Mouse (Mus musculus): ENCODE data around the gene Tmem203. TPM values are rescaled to one million over a fixed set of nuclear protein-coding genes. Genes with fewer than 3 reads are reported as not detected.
A peak's percentile ranks its signal among the peaks of the same experiment; 100 is the strongest.

Gene Tmem203
- 20.6 and 23.6 TPM in 2 replicates for polyA plus RNA-seq (2016; fragmentation: Nextera tagmentation; extraction: Ambion mirVana)

DNA sequence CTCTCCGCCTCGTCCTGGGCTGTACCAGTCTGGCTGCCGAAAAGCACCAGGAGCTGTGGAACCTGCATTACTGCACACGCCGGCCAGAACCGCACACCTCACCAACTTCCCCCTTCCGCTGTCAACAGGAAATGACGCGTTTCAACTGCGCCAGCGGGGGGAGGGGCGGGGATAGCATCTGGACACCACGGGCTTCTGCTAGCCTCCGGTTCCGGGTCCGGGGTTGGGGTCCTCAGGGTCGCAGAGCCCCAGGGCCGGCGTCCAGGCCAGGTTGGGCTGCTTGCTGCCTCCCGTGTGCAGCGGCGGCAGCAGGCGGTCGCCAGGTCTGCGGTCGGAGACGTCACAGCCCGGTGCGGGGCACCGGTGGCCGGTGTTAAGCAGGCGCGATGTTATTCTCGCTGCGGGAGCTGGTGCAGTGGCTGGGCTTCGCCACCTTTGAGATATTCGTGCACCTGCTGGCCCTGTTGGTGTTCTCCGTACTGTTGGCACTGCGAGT lies at the start of gene Tmem203:
TSS of gene Tmem203 (plus strand) at position 156 of the 496 bp plus-strand sequence.
- Histone ChIP-seq H3K4me3 (peak within 1 kb of the TSS; percentile 99), H3K9me3 (no peaks in the 10 kb centered on the region), H3K4me1 (peaks cover 17% of the 10 kb centered on the region), H3K9ac (replicated peaks) (peak within 1 kb of the TSS; percentile 87), H3K36me3 (peaks cover 20% of the 10 kb centered on the region), H3K27me3 (no peaks in the 10 kb centered on the region), H3K27ac (replicated peaks) (peak within 1 kb of the TSS; percentile 75), H3K4me2 (replicated peaks) (peak within 1 kb of the TSS; percentile 98)
- WGBS = under 1% methylated on average over 39 of the region's 39 CpGs
- ATAC-seq (ENCODE audit: low FRiP score, low read depth) = peak; percentile 91

DNA sequence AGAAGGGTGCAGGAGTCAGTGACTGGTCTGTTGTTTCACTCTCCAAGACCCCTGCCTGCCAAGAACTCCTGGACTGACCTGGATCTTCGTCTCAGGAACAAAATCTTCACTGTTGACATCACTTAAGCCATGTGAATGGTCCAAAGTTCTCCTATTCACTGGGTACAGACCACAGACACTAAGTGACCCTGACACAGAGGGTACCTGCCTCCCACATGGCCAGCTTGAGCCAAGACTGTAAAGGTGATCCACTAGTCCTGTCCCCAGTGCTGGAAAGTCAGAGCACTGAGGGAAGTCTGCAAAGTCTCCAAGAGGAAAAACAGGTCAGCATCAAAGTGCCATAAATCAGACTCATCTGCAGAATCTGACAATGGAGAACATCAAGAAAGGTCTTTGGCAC lies 47.6 kb upstream of the Tmem203 start:
- H3K9me3 ChIP-seq = no peaks in the 10 kb centered on the region
- H3K4me3 ChIP-seq = no peak overlapping the region
- WGBS = 88% methylated on average over 1 of the region's 1 CpGs
- no peak for ATAC-seq (ENCODE audit: low FRiP score, low read depth)
- H3K36me3 ChIP-seq = peaks cover 58% of the 10 kb centered on the region
- no peak overlapping the region for H3K27ac ChIP-seq (replicated peaks)
- peaks cover 22% of the 10 kb centered on the region for H3K4me1 ChIP-seq
- H3K4me2 ChIP-seq (replicated peaks) = no peak overlapping the region
- H3K9ac ChIP-seq (replicated peaks) = no peak overlapping the region
- H3K27me3 ChIP-seq = no peaks in the 10 kb centered on the region

DNA sequence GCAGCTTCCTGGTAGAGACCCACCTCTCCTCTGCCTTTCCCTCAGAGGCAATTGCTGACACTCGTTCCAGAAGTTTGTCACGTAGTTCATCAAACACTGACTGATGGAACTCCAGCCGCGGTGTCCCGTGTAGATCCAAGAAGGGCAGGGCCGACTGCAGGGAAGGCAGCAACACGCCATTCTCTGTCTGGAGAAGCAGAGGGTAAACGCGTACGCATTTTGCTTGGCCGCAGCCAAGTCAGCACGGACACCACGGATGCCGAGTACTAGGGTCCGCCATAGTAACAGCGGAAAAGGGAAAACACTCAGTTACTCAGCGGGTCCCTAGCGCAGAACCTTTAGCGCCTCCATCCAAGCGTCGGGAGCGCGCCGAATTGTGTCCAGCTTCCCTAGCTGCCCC lies 44.6 kb upstream of the Tmem203 start:
- WGBS = under 1% methylated on average over 24 of the region's 24 CpGs

DNA sequence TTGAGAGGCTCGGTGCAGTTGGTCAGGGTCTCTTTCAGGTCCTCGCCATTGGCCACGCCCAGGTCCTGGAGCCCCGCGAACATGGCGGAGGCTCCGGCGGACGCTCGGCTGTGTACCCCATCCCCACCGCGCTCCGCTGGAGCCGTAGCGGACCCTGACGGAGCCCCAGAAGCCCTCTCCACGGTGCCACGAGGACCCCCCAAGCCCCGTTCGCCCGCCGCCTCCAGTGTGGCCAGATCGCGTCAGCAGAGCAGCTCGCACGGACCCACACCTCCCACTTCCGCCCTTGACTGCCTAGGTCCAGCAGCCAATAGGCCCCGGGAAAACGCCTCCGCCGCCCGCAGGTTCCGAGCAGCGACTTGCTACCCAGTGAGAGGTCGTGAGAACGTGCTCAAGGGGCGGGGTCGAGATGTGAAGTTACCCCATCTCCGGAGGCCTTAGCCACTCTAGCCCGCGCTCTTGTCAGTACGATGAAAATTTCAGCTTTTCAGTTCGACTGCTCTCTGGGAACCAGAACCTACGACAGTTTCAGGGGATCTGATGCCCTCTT lies 44.0 kb upstream of the Tmem203 start, which contains the start of gene Nelfb:
TSS of gene Nelfb (minus strand) at position 369 of the 550 bp plus-strand sequence.
- peak within 1 kb of the TSS; percentile 89 for H3K9ac ChIP-seq (replicated peaks)
- peak within 1 kb of the TSS; percentile 87 for H3K27ac ChIP-seq (replicated peaks)

More for the DNA sequence above, 44.6 kb upstream of the Tmem203 start:
- no peak; the same call in 1 of the 2 replicates for ATAC-seq (ENCODE audit: low FRiP score, low read depth)
- H3K4me3 ChIP-seq = peak overlapping the region; percentile 90
- peaks cover 27% of the 10 kb centered on the region for H3K36me3 ChIP-seq
- peak overlapping the region; percentile 87 for H3K27ac ChIP-seq (replicated peaks)
- peaks cover 22% of the 10 kb centered on the region for H3K4me1 ChIP-seq
- peaks cover 9% of the 10 kb centered on the region; the same call in 1 of the 2 replicates for H3K27me3 ChIP-seq
- H3K9ac ChIP-seq (replicated peaks) = peak overlapping the region; percentile 89
- H3K4me2 ChIP-seq (replicated peaks) = peak overlapping the region; percentile 96
- no peaks in the 10 kb centered on the region for H3K9me3 ChIP-seq

GRCm38 (mm10) chr2:25213266-25213865 lies 41.9 kb upstream of the Tmem203 start:
- Histone ChIP-seq H3K9me3 (no peaks in the 10 kb centered on the region), H3K27ac (replicated peaks) (no peak overlapping the region), H3K9ac (replicated peaks) (no peak overlapping the region), H3K4me1 (peaks cover 22% of the 10 kb centered on the region), H3K36me3 (peaks cover under 1% of the 10 kb centered on the region; the same call in 1 of the 2 replicates), H3K27me3 (peaks cover 15% of the 10 kb centered on the region), H3K4me3 (no peak overlapping the region), H3K4me2 (replicated peaks) (no peak overlapping the region)
- ATAC-seq (ENCODE audit: low FRiP score, low read depth) = no peak
- 63% methylated on average over 23 of the region's 23 CpGs for WGBS

More for the DNA sequence above, 44.0 kb upstream of the Tmem203 start, which contains the start of gene Nelfb:
- WGBS = under 1% methylated on average over 44 of the region's 44 CpGs
- peak within 1 kb of the TSS; percentile 96 for H3K4me2 ChIP-seq (replicated peaks)
- peaks cover 22% of the 10 kb centered on the region for H3K4me1 ChIP-seq
- H3K4me3 ChIP-seq = peak within 1 kb of the TSS; percentile 90
- peaks cover 13% of the 10 kb centered on the region for H3K27me3 ChIP-seq
- peaks cover 22% of the 10 kb centered on the region for H3K36me3 ChIP-seq
- no peaks in the 10 kb centered on the region for H3K9me3 ChIP-seq
- peak; percentile 94 for ATAC-seq (ENCODE audit: low FRiP score, low read depth)

DNA sequence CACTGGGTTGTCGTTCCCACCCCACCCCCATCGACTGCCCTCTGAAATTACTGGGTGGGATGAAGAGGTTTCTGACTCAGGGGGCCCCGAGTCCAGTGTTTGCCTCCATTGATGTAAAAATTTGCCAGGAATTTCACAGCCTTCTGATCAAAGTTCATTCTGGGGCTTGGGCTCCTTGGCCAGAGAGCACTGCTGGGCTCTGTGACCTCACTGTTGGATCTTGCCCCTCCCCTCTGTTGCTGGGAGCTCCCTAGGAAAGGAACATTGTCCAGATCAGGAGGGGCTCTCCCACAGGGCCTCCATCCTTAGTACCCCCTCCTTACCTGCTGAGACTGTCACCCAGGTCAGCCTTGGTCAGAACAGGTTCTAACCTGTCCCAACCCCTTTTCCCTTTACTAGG lies 40.8 kb upstream of the Tmem203 start, which contains the start of gene Stpg3:
TSS of gene Stpg3 (minus strand) at position 194 of the 400 bp plus-strand sequence.
- peaks cover 18% of the 10 kb centered on the region for H3K4me1 ChIP-seq
- H3K9me3 ChIP-seq = no peaks in the 10 kb centered on the region
- WGBS = 67% methylated on average over 3 of the region's 3 CpGs
- no peak for ATAC-seq (ENCODE audit: low FRiP score, low read depth)
- H3K27me3 ChIP-seq = peaks cover 15% of the 10 kb centered on the region
- no peak within 1 kb of the TSS for H3K9ac ChIP-seq (replicated peaks)
- H3K27ac ChIP-seq (replicated peaks) = no peak within 1 kb of the TSS
- H3K4me3 ChIP-seq = no peak within 1 kb of the TSS
- no peak within 1 kb of the TSS for H3K4me2 ChIP-seq (replicated peaks)
- no peaks in the 10 kb centered on the region for H3K36me3 ChIP-seq

DNA sequence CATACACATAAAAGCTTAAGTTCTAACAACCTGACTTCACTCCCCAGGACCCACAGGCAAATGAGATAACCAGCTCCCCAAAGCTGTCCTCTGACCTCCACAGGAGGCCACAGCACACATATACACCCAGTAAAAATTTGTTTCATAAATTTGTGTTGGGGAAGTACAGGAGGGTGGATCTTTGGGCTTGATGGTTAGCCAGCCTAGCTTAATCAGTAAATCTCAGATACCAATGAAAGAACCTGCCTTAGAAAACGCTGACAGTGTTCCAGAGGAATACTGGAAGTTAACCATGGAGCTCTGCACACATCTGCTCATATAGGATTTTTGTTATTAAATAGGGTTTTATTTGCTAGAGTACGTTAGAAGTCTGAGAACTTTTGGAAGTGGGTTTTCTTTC lies 37.6 kb upstream of the Tmem203 start:
- Histone ChIP-seq H3K9me3 (no peaks in the 10 kb centered on the region), H3K4me1 (no peaks in the 10 kb centered on the region; the same call in 1 of the 2 replicates), H3K4me2 (replicated peaks) (no peak overlapping the region), H3K36me3 (peaks cover 12% of the 10 kb centered on the region), H3K27ac (replicated peaks) (no peak overlapping the region), H3K27me3 (peaks cover 15% of the 10 kb centered on the region), H3K9ac (replicated peaks) (no peak overlapping the region), H3K4me3 (no peak overlapping the region)
- no peak for ATAC-seq (ENCODE audit: low FRiP score, low read depth)
- 64% methylated on average over 2 of the region's 2 CpGs for WGBS

DNA sequence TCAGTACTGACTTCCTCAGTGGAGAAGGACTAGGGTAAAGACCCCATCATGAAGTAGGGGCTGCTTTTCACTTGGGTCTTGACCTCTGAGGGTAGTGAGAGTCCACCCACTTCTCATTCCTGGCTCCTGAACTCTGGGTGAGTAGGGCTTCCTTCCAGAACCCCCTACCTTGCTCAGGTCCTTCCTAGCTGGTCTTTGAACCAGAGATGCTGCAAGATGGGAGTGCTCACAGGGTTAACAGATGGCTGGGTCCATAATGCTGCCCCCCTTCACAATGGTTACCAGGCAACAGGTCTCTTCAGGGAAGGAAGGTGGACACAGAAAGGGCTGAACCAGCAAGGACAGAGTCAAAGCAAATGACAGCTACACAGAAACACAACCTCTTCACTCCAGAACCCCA lies 36.8 kb upstream of the Tmem203 start, which contains the start of gene Fam166a:
TSS of gene Fam166a (plus strand) at position 301 of the 400 bp plus-strand sequence.
- no peaks in the 10 kb centered on the region for H3K9me3 ChIP-seq
- H3K9ac ChIP-seq (replicated peaks) = 0 out of 2 replicates have a peak within 1 kb of the TSS, but pooled peaks have one; percentile 20
- peaks cover 9% of the 10 kb centered on the region for H3K27me3 ChIP-seq
- no peak within 1 kb of the TSS for H3K4me3 ChIP-seq
- H3K36me3 ChIP-seq = peaks cover 12% of the 10 kb centered on the region
- no peak for ATAC-seq (ENCODE audit: low FRiP score, low read depth)
- H3K4me1 ChIP-seq = peaks cover 6% of the 10 kb centered on the region
- no peak within 1 kb of the TSS for H3K27ac ChIP-seq (replicated peaks)
- H3K4me2 ChIP-seq (replicated peaks) = no peak within 1 kb of the TSS

- no peak overlapping the region for H3K4me3 ChIP-seq
- H3K9ac ChIP-seq (replicated peaks) = no peak overlapping the region
- no peaks in the 10 kb centered on the region for H3K27me3 ChIP-seq
- ATAC-seq (ENCODE audit: low FRiP score, low read depth) = no peak
- H3K4me2 ChIP-seq (replicated peaks) = no peak overlapping the region
- H3K4me1 ChIP-seq = peaks cover 18% of the 10 kb centered on the region
- WGBS = 75% methylated on average over 5 of the region's 5 CpGs
- no peaks in the 10 kb centered on the region for H3K9me3 ChIP-seq
- H3K36me3 ChIP-seq = peaks cover 12% of the 10 kb centered on the region
- no peak overlapping the region for H3K27ac ChIP-seq (replicated peaks)
These were observed 33.9 kb upstream of the Tmem203 start for GRCm38 (mm10) chr2:25221331-25221772.

- peak overlapping the region; percentile 72 for H3K4me3 ChIP-seq
- WGBS = 2% methylated on average over 52 of the region's 53 CpGs
- peak; percentile 14 for ATAC-seq (ENCODE audit: low FRiP score, low read depth)
- no peaks in the 10 kb centered on the region for H3K27me3 ChIP-seq
- H3K4me2 ChIP-seq (replicated peaks) = peak overlapping the region; percentile 96
- H3K4me1 ChIP-seq = peaks cover 20% of the 10 kb centered on the region
- H3K9me3 ChIP-seq = no peaks in the 10 kb centered on the region
- H3K9ac ChIP-seq (replicated peaks) = peak overlapping the region; percentile 81
- peak overlapping the region; percentile 89 for H3K27ac ChIP-seq (replicated peaks)
- H3K36me3 ChIP-seq = peaks cover 12% of the 10 kb centered on the region
These were observed 31.4 kb upstream of the Tmem203 start for GRCm38 (mm10) chr2:25223681-25224491.

DNA sequence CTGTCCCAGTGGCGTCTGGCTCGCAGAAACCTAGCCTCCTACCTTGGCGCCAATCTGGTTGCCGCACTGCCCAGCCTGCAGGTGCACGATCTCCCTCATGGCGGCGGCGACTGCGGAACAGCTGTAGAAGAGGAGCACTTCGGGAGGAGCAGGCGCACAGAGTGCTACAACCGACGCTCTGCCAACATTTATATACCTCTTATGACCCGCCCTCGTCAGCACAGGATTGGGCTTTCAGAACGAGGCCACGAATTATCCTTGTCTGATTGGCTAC lies 30.8 kb upstream of the Tmem203 start, which contains the start of gene Tubb4b:
TSS of gene Tubb4b (minus strand) at position 211 of the 274 bp plus-strand sequence.
- WGBS = under 1% methylated on average over 17 of the region's 17 CpGs
- peak within 1 kb of the TSS; percentile 96 for H3K4me2 ChIP-seq (replicated peaks)
- H3K4me3 ChIP-seq = peak within 1 kb of the TSS; percentile 72
- H3K36me3 ChIP-seq = peaks cover 12% of the 10 kb centered on the region
- peak within 1 kb of the TSS; percentile 97 for H3K27ac ChIP-seq (replicated peaks)
- H3K9ac ChIP-seq (replicated peaks) = peak within 1 kb of the TSS; percentile 81
- peaks cover 22% of the 10 kb centered on the region for H3K4me1 ChIP-seq
- ATAC-seq (ENCODE audit: low FRiP score, low read depth) = no peak
- no peaks in the 10 kb centered on the region for H3K9me3 ChIP-seq
- peaks cover 5% of the 10 kb centered on the region; the same call in 1 of the 2 replicates for H3K27me3 ChIP-seq

Data from midbrain, embryonic 12.5 days (tissue).